Mouse (Mus musculus): ENCODE data around the gene Ccdc85b. TPM values are rescaled to one million over a fixed set of nuclear protein-coding genes. Genes with fewer than 3 reads are reported as not detected.
A peak's percentile ranks its signal among the peaks of the same experiment; 100 is the strongest.

Ccdc85b gene
- polyA plus RNA-seq, 1 experiment from 2014 or later, result 10.0 TPM

DNA sequence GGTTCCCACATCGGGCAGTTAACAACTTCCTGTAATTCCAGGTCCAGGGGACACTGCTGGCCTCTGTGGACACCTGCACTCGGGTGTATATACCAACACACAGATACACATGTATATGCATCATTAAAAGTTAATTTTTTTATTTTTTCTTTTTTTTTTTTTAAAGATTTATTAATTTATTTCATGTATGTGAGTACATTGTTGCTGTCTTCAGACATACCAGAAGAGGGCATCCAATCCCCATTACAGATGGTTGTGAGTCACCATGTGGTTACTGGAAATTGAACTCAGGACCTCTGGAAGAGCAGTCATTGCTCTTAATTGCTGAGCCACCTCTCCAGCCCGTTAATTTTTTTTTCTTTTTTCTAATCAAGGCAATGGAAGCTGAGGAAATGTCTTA, 15.2 kb upstream of the Ccdc85b start:
- peak; percentile 28; the same call in 1 of the 2 replicates for TF ChIP-seq CTCF (IDR thresholded peaks at IDR 0.05; ENCODE audit: low read depth)
- Histone ChIP-seq H3K27me3 (ENCODE audit: insufficient read depth, low read length) (peaks cover 2% of the 10 kb centered on the region; the same call in 1 of the 2 replicates), H3K4me3 (ENCODE audit: low read depth, low read length) (no peak overlapping the region), H3K36me3 (ENCODE audit: insufficient read depth) (peaks cover 15% of the 10 kb centered on the region), H3K9me3 (ENCODE audit: low read depth, low read length) (no peaks in the 10 kb centered on the region), H3K9ac (no peak overlapping the region), H3K27ac (ENCODE audit: low read depth) (peak overlapping the region; percentile 86; the same call in 1 of the 2 replicates), H3K4me1 (ENCODE audit: insufficient read depth) (peaks cover 9% of the 10 kb centered on the region; the same call in 1 of the 2 replicates), H3K4me2 (peak overlapping the region; percentile 88; the same call in 1 of the 2 replicates)
- no peak for ATAC-seq (ENCODE audit: insufficient read depth)
- DNase-seq, result no peak
- WGBS, result 77% methylated on average over 3 of the region's 3 CpGs

DNA sequence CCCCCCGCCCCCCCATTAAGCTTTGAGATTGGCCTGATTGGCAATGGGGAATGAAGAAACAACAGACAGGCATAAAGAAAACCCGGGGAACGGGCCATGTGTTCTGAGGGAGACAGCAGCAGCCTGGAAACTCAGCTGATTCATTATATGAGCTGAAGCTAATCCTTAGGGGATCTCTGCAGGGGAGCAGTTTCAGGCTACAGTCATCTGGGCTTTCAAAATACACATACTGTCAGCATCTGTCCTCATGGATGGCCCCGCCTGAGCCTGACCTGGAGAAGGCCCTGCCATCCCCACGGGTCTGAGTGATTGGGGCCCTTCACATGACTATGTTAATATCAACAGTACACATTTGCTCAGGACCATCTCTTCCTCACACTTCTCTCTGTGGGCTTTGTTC, 14.2 kb upstream of the Ccdc85b start:
- Histone ChIP-seq H3K9ac (no peak overlapping the region), H3K27me3 (ENCODE audit: insufficient read depth, low read length) (peaks cover 2% of the 10 kb centered on the region; the same call in 1 of the 2 replicates), H3K4me1 (ENCODE audit: insufficient read depth) (peaks cover 9% of the 10 kb centered on the region; the same call in 1 of the 2 replicates), H3K9me3 (ENCODE audit: low read depth, low read length) (no peaks in the 10 kb centered on the region), H3K4me3 (ENCODE audit: low read depth, low read length) (no peak overlapping the region), H3K27ac (ENCODE audit: low read depth) (no peak overlapping the region), H3K36me3 (ENCODE audit: insufficient read depth) (peaks cover 12% of the 10 kb centered on the region), H3K4me2 (no peak overlapping the region)
- DNase-seq, result no peak
- TF ChIP-seq CTCF (IDR thresholded peaks at IDR 0.05; ENCODE audit: low read depth), result no peak
- ATAC-seq (ENCODE audit: insufficient read depth), result no peak
- 38% methylated on average over 5 of the region's 5 CpGs for WGBS

DNA sequence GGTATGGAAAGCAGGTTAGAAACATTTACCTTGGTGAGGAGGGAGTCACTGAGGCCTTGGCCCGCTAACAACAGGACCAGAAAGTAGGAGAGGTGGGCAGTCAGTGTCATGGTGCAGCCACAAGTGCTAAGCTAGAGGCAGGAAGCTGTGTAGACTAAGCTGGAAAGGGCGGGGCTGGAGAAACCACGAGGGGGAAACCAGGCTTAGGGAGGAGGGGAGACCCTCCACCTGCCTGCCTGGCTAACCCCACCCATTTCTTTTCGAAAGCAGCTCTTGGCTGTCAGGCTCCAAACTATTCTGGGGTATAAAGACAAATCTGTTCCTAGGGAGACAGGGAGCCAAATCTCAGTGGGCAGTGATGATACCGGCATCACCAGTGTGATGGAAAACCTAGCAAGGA, 10.7 kb upstream of the Ccdc85b start, which contains the start of gene Ctsw:
Gene Ctsw (minus strand): TSS at position 134 of the 400 bp plus-strand sequence.
- Histone ChIP-seq H3K9ac (no peak within 1 kb of the TSS), H3K4me3 (ENCODE audit: low read depth, low read length) (no peak within 1 kb of the TSS), H3K9me3 (ENCODE audit: low read depth, low read length) (no peaks in the 10 kb centered on the region), H3K4me1 (ENCODE audit: insufficient read depth) (no peaks in the 10 kb centered on the region), H3K36me3 (ENCODE audit: insufficient read depth) (peaks cover 39% of the 10 kb centered on the region), H3K4me2 (no peak within 1 kb of the TSS), H3K27me3 (ENCODE audit: insufficient read depth, low read length) (peaks cover 2% of the 10 kb centered on the region; the same call in 1 of the 2 replicates), H3K27ac (ENCODE audit: low read depth) (no peak within 1 kb of the TSS)
- WGBS, result 45% methylated on average over 5 of the region's 5 CpGs
- DNase-seq (no peak), ATAC-seq (ENCODE audit: insufficient read depth) (no peak)
- TF ChIP-seq CTCF (IDR thresholded peaks at IDR 0.05; ENCODE audit: low read depth), result no peak

DNA sequence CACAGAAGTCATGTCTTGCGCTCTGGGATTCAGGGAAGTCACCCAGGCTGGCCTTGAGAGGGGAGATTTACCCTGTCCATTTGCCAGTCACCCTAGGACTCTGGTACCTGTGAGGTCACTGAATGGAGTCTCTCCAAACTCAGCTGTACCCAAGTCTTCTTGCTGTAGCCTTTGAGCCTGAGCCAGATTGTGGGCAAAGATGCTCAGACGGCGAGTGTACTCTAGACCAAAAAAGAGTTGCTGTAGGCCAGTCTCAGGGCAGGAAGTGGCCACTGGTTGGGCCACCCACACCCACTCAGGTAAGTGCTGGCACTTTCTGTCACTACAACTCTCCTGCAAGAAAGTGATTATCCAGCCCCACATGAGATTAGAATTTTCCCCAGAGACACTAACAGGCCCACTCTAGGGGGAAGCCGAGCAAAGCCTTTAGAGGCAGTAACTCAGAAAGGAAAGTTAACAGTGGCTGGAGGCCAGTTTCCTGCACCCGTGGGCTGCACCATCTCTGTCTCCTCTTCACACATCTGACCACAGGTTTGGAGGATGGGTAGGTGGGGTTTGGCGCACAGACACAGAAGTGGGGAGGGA, 9.3 kb upstream of the Ccdc85b start:
- H3K4me2 ChIP-seq, result no peak overlapping the region
- no peak for ATAC-seq (ENCODE audit: insufficient read depth)
- H3K36me3 ChIP-seq (ENCODE audit: insufficient read depth), result peaks cover 52% of the 10 kb centered on the region
- WGBS, result 92% methylated on average over 6 of the region's 6 CpGs
- no peaks in the 10 kb centered on the region for H3K4me1 ChIP-seq (ENCODE audit: insufficient read depth)
- H3K27me3 ChIP-seq (ENCODE audit: insufficient read depth, low read length), result peaks cover 2% of the 10 kb centered on the region; the same call in 1 of the 2 replicates
- TF ChIP-seq CTCF (IDR thresholded peaks at IDR 0.05; ENCODE audit: low read depth), result no peak
- no peak overlapping the region for H3K9ac ChIP-seq
- H3K27ac ChIP-seq (ENCODE audit: low read depth), result no peak overlapping the region
- no peak overlapping the region for H3K4me3 ChIP-seq (ENCODE audit: low read depth, low read length)
- no peak for DNase-seq
- no peaks in the 10 kb centered on the region for H3K9me3 ChIP-seq (ENCODE audit: low read depth, low read length)

DNA sequence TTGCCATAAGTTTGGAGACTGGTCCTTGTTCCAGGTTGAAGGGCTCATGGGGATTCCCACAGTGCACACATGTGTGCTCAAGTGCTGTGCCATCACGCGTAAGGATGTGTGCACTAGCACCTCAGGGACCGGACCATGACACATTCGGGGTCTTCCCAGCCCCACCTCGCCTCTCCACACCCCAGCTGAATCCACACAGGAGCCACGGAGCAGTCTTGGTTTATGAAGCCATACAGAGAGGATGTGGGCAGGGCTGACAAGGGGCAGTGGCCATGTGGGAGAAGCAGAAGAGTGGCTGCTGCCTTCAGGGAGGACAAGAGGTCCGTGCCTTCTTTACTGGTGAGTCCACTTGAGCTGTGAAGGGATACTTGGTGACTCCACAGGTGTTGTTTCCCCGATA, 7.3 kb upstream of the Ccdc85b start:
- TF ChIP-seq CTCF (IDR thresholded peaks at IDR 0.05; ENCODE audit: low read depth), result no peak
- no peak overlapping the region for H3K4me3 ChIP-seq (ENCODE audit: low read depth, low read length)
- H3K4me1 ChIP-seq (ENCODE audit: insufficient read depth), result peaks cover 5% of the 10 kb centered on the region; the same call in 1 of the 2 replicates
- H3K36me3 ChIP-seq (ENCODE audit: insufficient read depth), result peaks cover 55% of the 10 kb centered on the region
- peaks cover under 1% of the 10 kb centered on the region; the same call in 1 of the 2 replicates for H3K27me3 ChIP-seq (ENCODE audit: insufficient read depth, low read length)
- H3K9ac ChIP-seq, result no peak overlapping the region
- no peak for ATAC-seq (ENCODE audit: insufficient read depth)
- no peak overlapping the region for H3K4me2 ChIP-seq
- WGBS, result 92% methylated on average over 8 of the region's 8 CpGs
- H3K9me3 ChIP-seq (ENCODE audit: low read depth, low read length), result no peaks in the 10 kb centered on the region
- H3K27ac ChIP-seq (ENCODE audit: low read depth), result no peak overlapping the region
- DNase-seq, result no peak

DNA sequence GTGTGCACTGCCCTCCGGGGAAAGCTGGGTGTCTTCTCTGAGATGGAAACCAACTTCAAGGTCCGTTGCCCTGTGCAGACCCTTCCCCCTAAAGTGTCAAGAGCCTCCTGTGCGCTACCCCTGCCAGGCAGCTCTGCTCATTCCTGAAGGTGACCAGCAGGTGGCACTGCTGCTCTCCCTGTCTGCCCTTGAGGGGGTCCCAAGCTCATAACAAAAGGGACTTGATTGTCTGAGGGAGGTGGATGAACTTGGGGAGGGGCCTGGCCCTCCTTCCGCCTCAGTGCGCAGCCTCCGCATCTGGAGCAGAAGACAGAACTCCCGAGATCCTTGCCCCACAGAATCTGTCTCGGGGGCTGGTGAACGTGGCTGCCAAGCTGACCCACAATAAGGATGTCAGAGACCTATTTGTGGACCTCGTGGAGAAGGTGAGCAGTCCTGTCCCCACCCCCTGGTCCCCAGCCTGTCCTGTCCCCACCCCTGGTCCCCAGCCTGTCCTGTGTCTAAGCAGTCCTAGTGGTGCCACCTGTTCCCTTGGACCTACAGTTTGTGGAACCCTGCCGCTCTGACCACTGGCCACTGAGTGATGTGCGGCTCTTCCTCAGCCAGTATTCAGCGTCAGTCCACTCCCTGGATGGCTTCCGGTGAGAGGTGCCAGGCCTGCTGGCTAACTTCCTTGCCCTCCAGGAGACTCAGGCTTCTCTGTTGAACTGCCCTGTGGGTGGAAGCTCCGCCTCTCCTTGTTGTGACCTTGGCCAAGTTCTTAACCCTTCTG, 6.3 kb upstream of the Ccdc85b start:
- ATAC-seq (ENCODE audit: insufficient read depth) (no peak; the same call in 1 of the 2 replicates), DNase-seq (peak; percentile 87)
- H3K4me1 ChIP-seq (ENCODE audit: insufficient read depth), result peaks cover 5% of the 10 kb centered on the region
- peak overlapping the region; percentile 48 for H3K4me2 ChIP-seq
- peaks cover 55% of the 10 kb centered on the region for H3K36me3 ChIP-seq (ENCODE audit: insufficient read depth)
- peak overlapping the region; percentile 51; the same call in 1 of the 2 replicates for H3K27ac ChIP-seq (ENCODE audit: low read depth)
- no peaks in the 10 kb centered on the region for H3K27me3 ChIP-seq (ENCODE audit: insufficient read depth, low read length)
- 29% methylated on average over 15 of the region's 15 CpGs for WGBS
- peak; percentile 93 for TF ChIP-seq CTCF (IDR thresholded peaks at IDR 0.05; ENCODE audit: low read depth)
- H3K9ac ChIP-seq, result peak overlapping the region; percentile 21
- H3K9me3 ChIP-seq (ENCODE audit: low read depth, low read length), result no peaks in the 10 kb centered on the region
- peak overlapping the region; percentile 19 for H3K4me3 ChIP-seq (ENCODE audit: low read depth, low read length)

DNA sequence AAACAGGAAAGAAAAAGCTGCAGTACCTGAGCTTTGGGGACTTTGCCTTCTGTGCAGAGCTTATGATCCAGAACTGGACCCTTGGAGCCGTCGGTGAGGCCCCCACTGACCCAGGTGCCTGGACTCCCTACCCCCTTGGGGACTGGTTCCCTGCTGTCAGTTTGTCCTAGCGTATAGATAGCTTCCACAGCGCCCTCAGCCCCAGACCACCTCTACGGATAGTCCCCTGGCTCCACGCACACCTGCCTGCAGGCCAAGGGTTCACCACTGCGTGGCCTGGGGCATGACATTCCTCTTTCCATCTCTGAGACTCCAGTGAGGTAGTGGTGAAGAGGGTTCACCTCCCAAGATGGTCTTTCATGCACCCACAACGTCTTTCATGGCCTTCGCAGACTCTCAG, 5.5 kb upstream of the Ccdc85b start:
- no peak for ATAC-seq (ENCODE audit: insufficient read depth)
- H3K36me3 ChIP-seq (ENCODE audit: insufficient read depth), result peaks cover 55% of the 10 kb centered on the region
- WGBS, result 87% methylated on average over 9 of the region's 9 CpGs

More for the DNA sequence above, 5.5 kb upstream of the Ccdc85b start:
- no peak for TF ChIP-seq CTCF (IDR thresholded peaks at IDR 0.05; ENCODE audit: low read depth)
- Histone ChIP-seq H3K27ac (ENCODE audit: low read depth) (no peak overlapping the region), H3K9ac (no peak overlapping the region), H3K4me3 (ENCODE audit: low read depth, low read length) (no peak overlapping the region), H3K27me3 (ENCODE audit: insufficient read depth, low read length) (no peaks in the 10 kb centered on the region), H3K4me1 (ENCODE audit: insufficient read depth) (peaks cover 5% of the 10 kb centered on the region), H3K9me3 (ENCODE audit: low read depth, low read length) (no peaks in the 10 kb centered on the region), H3K4me2 (no peak overlapping the region)
- no peak for DNase-seq

All from lung, embryonic 14.5 days (tissue).